Mouse (Mus musculus): Measurements from ENCODE around the gene Fsd2.
A peak's percentile ranks its signal among the peaks of the same experiment; 100 is the strongest.

Fsd2 gene

DNA sequence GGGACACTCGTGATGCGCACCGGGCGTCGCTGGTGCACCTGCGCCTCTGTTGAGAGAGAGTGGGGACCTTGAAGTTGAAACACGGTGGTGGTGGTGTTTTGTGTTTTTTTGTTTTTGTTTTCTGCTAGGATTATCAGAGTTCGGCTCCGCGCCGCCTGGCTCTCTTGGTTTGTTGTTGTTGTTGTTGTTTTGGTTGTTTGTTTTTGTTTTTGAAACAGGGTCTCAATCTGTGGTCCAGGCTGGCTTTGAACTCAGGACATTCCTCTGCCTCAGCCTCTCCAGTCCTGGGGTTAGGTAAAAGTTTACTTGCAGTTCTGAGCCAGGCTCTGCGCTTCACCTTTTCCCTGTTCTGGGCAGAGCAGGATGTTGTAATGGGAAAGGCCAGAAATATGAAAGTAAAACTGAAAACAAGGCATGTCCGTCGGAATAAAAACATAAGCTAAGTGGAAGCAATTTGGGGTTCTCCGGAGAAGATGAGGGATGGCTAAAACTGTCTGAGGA lies 5.2 kb upstream of the Fsd2 start:
- DNase-seq (ENCODE audit: low read depth): peak; percentile 44

DNA sequence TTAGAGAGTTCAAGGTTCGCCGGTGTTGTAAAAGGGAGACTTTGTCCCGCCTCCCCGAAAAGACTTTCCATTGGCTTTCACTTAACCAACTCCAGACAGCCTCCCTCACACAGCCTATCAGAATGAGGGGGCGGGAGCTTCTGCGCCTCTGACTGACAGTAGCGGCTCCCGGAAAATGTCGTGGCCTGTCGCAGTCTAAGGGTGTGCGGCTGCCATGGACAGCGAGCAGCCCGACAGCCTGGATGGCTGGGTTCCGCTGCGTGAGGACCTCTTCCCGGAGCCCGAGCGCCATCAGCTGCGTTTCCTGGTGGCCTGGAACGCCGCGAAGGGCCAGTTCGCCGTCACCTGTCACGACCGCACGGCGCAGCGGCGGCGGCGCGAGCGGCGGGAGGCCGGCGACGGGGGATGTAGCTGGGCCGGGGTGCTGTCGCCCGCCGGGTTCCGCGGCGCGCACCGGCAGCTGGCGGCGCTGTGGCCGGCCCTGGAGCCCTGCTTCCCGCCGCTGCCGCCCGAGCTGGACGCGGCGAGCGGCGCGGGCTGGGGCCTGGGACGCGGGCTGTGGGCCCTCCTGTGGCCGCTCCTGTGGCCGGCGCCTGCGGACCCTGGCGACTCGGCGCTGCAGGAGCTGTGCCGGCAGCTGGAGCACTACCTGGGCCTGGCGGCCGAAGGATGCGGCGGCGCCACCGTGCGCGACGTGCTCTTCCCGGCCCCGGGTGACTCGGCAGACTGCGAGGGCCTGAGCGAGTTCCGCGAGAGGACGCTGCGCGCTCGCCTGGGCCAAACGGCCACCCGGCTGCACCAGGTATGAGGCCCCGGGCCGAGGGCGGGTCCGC lies 4.6 kb upstream of the Fsd2 start, which contains the start of gene Whamm:
Gene Whamm, plus strand, starts transcription at position 159 of the 833 bp plus-strand sequence.
- peak; percentile 90 for DNase-seq (ENCODE audit: low read depth)

DNA sequence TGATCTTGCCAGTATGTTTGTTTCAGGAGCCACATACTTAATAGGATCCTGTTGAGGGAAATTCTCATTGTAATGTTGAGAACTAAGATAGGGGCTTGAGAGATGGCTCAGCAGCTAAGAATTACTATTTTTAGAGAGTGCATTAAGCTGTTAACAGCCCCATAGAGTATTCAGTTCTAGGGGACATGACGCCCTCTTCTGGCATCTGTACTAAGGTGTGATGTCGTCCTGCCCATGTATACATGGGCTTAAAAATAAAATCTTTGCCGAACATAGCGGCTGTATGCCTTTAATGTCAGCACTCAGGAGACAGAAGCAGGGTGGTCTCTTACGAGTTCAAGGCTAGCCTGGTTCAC lies 4.0 kb upstream of the Fsd2 start:
- DNase-seq (ENCODE audit: low read depth): no peak

DNA sequence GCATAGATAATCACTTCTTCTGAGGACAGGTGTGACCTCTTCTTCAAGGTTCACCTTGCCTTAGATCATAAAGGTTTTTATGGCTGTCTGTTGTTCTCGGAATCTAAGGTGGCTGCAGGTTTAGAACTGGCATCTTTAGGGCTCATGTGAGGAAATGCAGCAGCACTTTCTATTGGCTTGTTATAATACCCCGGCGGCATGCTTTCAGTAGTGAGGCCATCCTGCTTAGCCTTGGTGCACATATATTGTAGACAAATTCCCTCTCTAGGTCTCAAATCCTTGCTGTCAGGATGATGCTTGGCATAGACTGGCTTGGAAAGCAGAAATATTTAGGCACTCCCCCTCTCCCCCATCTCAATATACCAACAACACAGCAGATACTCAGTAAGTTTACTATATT lies 3.5 kb upstream of the Fsd2 start:
- no peak for DNase-seq (ENCODE audit: low read depth)

DNA sequence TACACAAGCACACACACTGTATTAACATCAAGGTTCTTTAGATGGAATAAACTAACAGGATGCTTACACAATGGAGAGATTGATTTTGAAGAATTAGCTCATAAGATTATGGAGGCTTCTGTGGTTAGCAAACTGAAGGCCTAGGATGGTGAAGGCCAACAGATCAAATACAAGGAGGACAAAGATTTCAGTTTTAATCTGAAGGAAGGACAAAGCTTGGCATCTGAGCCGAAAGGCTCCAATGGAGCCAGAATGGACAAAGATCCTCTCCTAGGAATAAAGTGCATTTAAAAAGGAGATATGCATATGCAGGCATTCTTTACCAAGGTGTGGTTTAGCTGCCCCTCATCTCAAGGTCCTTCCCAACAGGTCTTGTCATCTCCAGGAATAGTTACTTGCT lies 3.1 kb upstream of the Fsd2 start:
- no peak for DNase-seq (ENCODE audit: low read depth)

DNA sequence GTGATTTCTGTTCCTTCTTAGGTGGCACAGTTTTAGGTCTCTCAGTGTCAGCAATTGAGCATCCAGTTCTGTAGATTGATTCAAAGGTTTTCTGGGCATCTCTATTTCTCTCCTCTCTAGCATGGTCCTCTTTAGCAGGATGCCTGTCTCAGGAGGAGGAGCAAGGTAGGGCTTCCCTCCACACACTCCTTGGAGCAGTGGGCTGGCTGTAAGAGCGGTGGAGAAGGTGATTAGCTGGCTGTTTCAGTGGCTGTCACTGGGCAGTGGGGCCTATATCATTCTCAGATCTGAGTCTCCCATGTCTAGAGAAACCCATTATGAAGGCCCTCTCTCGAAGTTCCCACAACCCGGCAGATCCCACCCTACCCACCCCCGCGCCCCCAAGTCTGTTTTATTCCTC lies 652 bp upstream of the Fsd2 start:
- DNase-seq (ENCODE audit: low read depth): no peak

DNA sequence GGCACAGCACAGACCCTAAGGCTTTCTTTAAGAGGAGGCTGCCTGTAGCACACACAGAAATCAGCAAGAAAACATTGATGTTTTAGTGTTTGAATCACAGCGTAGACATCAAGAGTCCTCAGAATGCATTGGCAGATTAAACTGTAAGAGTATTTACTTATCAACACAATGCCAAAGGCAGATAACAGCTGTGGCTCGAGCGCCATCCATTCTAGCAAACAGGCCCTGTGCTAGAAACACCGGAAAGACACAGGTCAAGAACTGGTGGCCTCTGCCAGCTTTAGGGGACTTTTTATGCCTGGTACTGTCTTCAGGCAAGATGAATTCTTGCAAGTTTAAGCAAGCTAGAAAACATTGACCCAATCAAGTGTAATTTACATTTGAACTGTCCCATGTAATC lies 412 bp downstream of the Fsd2 start:
- no peak for DNase-seq (ENCODE audit: low read depth)

DNA sequence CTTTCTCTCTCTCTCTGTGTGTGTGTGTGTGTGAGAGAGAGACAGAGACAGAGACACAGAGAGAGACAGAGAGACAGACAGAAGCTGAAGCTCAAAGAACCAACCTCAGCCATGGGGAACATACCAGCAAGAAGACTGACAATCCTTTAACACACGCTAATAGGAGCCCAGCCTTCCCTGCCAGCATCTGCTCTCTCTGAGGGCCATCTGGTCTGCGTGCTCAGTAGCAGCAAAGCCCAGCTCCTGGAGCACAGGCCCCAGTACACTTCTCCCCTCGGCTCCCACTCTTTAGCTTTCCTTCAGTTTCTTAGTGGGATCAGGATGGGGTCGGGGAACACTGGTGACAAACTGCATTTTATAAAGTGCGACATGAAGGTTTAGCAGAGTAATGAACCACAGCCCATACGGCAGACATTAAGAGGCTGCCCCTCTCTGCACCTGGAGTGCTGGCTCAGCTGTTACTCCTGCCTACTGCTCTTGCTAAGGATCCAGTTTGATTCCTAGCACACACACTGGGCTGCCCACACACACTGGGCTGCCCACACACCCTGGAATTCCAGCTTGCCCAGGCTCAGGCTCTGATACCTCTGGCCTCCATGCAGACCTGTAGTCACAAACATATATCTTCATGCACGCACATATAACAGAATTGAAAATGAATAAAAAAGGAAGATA lies 1.2 kb downstream of the Fsd2 start:
- no peak for DNase-seq (ENCODE audit: low read depth)

DNA sequence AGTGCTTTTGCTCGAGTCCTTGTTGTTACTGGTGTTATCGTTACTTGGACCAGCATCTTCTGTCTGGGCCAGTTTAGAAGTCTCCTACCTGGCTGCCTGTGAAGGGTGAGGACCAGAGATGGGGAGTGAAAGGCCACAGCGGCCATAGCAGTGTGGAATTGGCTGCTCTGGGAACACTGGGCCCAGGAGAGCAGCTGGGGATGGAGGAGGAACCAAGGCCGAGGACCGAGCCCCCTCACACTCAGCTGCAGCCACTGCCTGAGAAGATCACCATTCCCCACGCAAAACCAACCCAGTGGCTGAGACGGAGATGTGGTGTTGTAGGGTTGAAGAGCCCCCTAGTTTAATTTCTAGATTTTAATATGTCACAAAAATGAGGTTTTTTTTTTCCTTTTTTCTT lies 2.0 kb downstream of the Fsd2 start:
- no peak for DNase-seq (ENCODE audit: low read depth)

DNA sequence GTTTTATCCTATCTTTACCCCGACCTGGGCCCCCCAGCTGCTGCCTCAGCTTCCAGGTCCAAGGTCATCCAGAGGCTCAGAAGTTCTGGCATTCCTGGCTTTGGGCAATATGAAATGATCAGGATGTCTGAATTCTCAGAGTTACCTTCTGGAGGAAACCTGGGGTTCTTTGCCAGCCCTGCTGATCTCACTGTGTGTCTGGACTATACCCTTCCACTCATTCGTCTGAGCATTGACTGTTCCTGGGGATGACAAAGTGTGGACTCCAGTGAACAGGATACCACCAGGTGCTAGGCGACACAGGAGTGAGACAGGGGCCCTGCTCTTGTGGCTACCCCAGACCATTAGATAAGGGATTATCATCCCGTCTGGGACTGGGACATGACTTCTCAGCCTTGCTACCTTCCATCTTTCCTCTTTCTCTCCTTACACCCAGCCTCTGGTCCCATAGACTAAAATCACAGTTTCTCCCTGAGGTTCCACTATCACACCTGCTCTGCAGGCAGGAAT lies 3.2 kb downstream of the Fsd2 start:
- no peak for DNase-seq (ENCODE audit: low read depth)

DNA sequence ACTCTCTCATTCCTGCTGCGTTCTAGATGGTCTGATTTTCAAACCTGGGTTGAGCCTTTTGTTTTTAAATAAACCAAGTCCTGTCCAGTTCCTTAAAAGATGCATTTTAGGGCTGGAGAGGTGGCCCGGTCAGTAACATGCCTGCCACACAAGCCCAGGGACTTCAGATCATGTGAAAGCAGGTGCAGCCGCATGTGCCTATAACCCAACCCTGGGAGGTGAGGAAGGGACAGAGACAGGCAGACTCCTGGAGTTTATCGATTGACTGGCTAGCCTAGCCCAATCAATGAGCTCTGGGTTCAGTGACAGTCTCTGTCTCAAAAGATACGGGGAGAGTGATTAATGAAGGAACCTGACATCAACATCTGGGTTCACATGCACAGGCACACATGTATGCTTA lies 5.5 kb downstream of the Fsd2 start:
- DNase-seq (ENCODE audit: low read depth): no peak

DNA sequence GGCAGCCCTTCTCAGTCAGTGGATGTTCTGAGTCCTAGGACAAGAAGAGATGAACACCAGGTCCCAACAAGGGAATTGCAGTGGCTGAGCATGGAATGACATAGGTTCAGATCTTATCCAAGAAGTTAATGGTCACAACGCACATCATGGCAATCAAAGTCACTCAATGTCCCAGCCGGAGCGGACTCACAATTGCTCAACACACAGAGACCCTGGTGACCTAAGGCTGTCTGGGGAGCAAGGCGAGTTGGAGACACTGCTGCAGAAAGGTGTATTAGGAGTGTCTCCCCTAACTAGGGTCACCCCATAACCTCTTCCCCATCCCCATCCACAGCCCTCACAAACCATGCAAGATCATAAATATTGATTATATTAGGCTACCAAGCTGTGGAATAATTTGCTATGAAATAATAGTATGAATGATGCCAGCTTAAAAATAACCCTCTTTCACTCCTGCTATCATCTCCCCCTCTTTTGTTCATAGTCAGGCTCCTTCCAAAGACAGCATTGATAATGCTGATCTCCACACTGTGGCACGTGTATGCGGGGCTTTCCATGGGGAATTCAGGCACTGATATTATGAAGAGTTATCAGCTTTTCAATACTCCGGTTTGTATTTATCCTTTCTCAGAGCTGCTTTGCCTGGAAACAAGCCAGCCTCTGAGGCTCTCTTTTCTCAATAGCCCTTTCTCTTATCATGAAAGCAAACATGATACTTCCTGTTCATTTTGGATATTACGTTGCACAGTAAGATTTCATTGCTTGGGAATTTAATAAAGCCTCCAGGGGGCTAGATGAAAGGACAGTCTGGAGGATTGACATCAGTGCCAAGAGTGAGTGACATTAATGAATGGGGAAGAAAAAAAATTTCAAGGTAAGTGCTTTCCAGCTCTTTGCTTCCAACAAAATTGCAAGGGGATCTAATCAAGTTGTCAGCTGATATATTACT lies 6.4 kb downstream of the Fsd2 start:
- DNase-seq (ENCODE audit: low read depth): no peak

DNA sequence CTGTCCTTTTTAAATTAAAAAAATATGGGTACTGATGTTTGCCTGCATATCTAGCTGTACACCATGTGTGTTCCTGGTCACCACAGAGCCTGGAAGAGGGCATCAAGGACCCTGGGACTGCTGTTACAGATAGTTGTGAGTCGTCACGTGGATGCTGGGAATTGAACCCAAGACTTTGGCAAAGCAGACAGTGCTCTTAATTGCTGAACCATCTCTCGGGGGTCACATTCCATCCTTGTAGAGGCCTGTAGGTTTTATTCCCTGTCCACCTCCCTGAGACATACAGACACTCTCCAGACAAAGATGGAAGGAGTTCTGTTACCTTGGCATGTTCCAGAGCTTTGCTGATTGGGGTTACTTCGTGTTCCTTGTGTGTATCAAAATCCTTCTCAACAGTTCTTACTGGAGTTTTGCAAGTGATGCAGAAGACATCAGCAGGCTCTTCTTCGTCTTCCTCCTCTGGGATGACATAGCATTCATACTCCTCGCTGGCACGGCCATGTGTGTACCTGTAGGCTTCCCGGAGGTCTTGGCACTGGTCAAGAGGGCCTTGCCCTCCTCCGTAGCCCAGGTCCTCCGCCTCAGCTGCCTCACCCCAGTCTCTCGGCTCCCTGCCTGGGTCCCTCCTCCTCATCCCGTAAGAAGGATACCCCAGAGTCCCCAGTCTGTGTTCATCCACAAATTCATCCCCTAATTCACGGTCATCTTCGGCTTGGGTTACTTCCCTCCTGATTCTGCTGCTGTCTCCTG lies 7.3 kb downstream of the Fsd2 start:
- DNase-seq (ENCODE audit: low read depth): no peak

DNA sequence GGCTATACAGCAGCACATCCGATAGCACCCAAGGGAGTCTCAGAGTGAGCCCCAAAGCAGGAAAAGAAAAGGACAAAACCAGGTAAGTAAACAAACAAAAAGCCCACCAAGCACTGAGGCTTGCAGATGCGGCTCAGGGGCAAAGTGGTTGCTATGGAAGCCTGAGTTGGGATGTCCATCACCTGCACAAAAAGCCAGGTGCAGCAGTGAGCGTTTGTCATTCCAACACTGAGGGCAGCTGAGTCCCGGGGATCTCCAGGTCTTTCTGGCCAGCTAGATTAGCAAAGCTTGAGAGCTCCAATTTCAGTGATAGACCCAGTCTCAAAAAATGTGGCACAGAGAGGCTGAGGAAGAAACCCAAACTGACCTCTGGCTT lies 8.8 kb downstream of the Fsd2 start:
- DNase-seq (ENCODE audit: low read depth): no peak

DNA sequence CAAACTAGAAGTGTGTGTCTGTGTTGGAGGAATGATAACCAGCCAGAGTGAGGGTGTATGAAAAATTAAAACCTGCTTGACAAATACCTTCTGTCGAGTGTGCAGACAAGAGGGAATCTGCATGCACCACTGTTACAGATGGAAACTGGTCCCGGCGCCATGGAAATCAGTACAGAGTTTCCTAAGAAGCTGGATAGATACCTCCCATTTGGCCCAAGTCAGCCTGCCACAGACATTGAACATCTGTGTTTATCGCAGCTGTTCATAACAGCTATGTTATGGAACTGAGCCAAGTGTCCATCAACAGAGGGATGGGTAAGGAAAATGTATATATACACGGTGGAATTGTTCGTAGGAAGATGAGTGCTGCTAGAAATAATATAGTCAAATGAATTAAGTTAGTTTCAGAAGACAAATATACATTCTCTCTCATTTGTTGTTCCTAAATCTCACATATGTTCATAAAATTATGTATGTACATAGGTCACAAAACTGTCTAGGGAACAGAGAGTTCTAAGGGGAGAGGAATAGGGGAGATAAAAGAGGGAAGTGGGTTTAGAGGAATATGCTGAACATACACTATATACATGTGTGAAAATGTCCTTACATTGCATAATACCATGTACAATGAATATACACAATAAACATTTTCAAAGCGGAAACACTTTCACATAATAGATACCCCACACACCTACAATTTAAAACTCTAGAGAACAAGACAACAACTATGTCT lies 9.3 kb downstream of the Fsd2 start:
- DNase-seq (ENCODE audit: low read depth): no peak

DNA sequence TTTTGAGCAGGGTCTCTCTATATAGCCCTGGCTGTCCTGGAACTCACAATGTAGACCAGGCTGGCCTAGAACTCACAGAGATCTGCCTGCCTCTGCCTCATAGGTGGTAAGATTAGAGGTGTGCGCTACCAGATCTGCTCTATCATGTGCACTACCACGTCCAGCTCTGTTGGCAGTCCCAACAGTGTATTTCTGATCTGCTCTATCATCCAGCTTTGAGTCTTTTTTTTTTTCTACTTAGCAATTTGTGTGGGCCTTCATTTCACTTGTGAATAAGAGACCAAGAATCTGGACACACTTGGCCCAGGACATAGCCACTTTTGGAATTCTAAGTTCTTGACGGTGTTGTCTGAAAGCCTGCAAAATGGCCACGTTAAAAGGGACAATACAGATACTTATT lies 9.9 kb downstream of the Fsd2 start:
- DNase-seq (ENCODE audit: low read depth): no peak

DNA sequence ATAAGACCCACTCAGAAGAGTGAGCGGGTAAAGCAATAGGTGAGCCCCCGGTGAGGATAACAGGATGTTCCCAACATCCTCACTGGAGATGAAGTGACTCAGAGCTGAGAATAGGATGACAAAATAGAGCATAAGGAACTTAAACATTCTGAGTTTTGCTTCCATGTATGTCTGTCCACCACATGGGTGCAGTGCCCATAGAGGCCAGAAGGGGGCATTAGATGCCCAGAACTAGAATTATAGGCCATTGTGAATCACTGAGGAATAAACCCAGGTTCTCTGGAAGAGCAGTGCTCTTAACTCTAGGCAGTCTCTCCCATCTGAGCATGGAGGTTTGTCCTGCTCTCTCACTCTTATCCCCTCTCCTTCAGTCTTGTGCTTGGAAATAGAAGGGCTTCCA lies 12.4 kb downstream of the Fsd2 start:
- DNase-seq (ENCODE audit: low read depth): peak; percentile 63

DNA sequence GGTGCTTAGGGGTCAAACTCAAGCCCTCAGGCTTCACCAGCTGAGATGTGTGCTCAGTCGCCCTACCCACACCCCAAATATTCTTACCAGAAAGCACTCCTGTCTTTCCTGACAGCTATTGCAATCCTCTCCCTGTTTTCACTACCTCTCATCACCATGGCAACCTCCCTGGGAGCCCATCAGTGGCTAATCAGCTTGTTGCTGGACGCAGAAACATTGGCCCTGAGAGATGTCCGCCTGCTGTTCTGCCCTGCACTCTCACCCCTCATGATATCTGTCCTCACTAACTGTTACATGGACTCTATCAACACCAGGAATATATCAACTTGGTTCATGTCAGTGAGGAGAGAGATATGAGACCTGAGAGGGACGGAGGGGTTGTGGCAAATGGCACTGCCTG lies 13.2 kb downstream of the Fsd2 start:
- no peak for DNase-seq (ENCODE audit: low read depth)

DNA sequence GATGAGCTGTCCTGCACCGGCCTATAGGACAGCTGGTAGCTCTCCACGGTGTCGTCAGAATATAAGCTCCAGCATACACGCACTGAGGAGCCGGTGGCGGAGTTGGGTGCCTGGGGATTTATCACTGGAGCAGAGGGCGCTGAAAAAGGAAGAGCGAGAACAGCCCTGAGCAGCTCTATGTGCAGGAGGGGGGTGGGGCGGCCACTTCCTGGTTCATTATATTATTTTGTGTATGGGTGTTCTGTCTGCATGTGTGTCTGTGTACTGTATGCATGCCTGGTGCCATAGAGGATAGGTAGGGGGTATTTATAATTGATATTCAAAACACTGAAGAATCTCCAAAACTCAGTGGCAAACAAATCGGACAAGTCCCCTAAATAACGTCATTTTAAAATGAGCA lies 17.9 kb downstream of the Fsd2 start:
- no peak for DNase-seq (ENCODE audit: low read depth)

DNA sequence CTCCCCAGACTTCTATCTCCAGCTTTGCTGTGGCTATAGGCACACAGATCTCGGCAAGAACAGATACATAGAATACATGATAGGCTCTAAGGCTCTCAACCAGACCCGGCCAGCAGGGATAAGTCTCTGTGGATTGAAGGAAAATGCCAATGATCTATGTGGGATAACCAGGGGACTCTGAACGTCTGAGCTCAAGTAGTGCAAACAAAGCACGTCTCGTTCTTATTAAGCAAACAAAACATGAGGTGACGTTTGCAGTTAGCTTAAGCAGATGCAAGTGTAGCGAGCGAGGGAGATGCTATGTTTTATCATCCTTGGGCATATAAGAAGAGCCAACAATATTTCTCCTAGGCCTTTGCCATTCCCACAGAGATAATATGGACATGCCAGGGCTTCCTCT lies 23.8 kb downstream of the Fsd2 start:
- no peak for DNase-seq (ENCODE audit: low read depth)
